11 mouse cellular contexts compared by ENCODE assay signal in genomic region chr9:103558741-103559140, GRCm38 (mm10).
DNase-seq lines count a peak whose midpoint lies in the region; ATAC-seq and TF ChIP-seq lines count a peak whose summit lies in the region.
"Had no signal": no experiment of that assay in that cellular context is flagged by ENCODE, and none has a peak within 500 bp of the region (broad histone marks: within the 10 kb centered on the region; RNA-seq: fewer than 3 reads in every experiment).

No protein-coding gene starts in this region.

- H3K4me1 ChIP-seq in cerebellum, adult 2 months (ENCODE audit: control insufficient read depth, insufficient read depth, low read length): peaks cover 29% of the 10 kb centered on the region
- H3K4me1 ChIP-seq in hindbrain, embryonic 13.5 days (replicated peaks): peaks cover 62% of the 10 kb centered on the region
- H3K4me1 ChIP-seq in hindbrain, embryonic 11.5 days (replicated peaks; ENCODE audit: control insufficient read depth, insufficient read depth, low read length): peaks cover 8% of the 10 kb centered on the region; the same call in 1 of the 2 replicates
- peaks cover 33% of the 10 kb centered on the region for H3K4me1 ChIP-seq in neural tube, embryonic 14.5 days (ENCODE audit: control insufficient read depth, insufficient read depth, low read length)

- peak in 1 of 2 experiments; percentile 63 for DNase-seq in cerebellum, adult 2 months
- no peak for DNase-seq in hindbrain, embryonic 11.5 days (ENCODE audit: low spot score)
- DNase-seq in right cerebral cortex, postnatal 10 days (ENCODE audit: low spot score in 2 of 2): peak; percentile 59 to 66
- DNase-seq in right cerebral cortex, postnatal 4 days: no peak
- DNase-seq in adrenal gland, adult 8-10 months: no peak
- DNase-seq: kidney, postnatal 25 days had no signal

- ATAC-seq in cerebellum, adult (ENCODE audit: insufficient number of reproducible peaks, low FRiP score, low TSS enrichment): no peak
- ATAC-seq in hindbrain, embryonic 13.5 days (ENCODE audit: low FRiP score): peak; percentile 64
- ATAC-seq in hindbrain, embryonic 11.5 days (ENCODE audit: low FRiP score): no peak
- peak; percentile 69 for ATAC-seq in neural tube, embryonic 14.5 days (ENCODE audit: low read depth)

- peak overlapping the region; percentile 88 for H3K27ac ChIP-seq in cerebellum, adult 2 months (ENCODE audit: insufficient read depth, low read length)
- peak overlapping the region; percentile 82 for H3K27ac ChIP-seq in hindbrain, embryonic 13.5 days
- no peak overlapping the region for H3K27ac ChIP-seq in hindbrain, embryonic 11.5 days (ENCODE audit: low read depth, low read length)
- peak overlapping the region; percentile 71 for H3K27ac ChIP-seq in neural tube, embryonic 14.5 days (ENCODE audit: low read depth, low read length)
- H3K27ac ChIP-seq: liver, embryonic 14.5 days; stomach, postnatal 0 days had no signal

- H3K4me2 ChIP-seq in hindbrain, embryonic 13.5 days: no peak overlapping the region
- no peak overlapping the region for H3K4me2 ChIP-seq in hindbrain, embryonic 11.5 days (replicated peaks; ENCODE audit: low read depth, low read length)
- H3K4me2 ChIP-seq in neural tube, embryonic 14.5 days (ENCODE audit: low read depth, low read length): no peak overlapping the region

- H3K27me3 ChIP-seq in cerebellum, adult 2 months (ENCODE audit: control insufficient read depth, insufficient read depth, low read length): no peaks in the 10 kb centered on the region
- H3K27me3 ChIP-seq in hindbrain, embryonic 13.5 days: peaks cover 33% of the 10 kb centered on the region
- H3K27me3 ChIP-seq in hindbrain, embryonic 11.5 days (ENCODE audit: control insufficient read depth, insufficient read depth, low read length): no peaks in the 10 kb centered on the region
- no peaks in the 10 kb centered on the region for H3K27me3 ChIP-seq in neural tube, embryonic 14.5 days (ENCODE audit: control insufficient read depth, insufficient read depth, low read length)

- TF ChIP-seq CTCF in cerebellum, adult 2 months (IDR thresholded peaks at IDR 0.05; ENCODE audit: borderline replicate concordance, insufficient read depth, low read depth, low read length): no peak

- TF ChIP-seq POLR2A in cerebellum, adult 2 months (IDR thresholded peaks at IDR 0.05; ENCODE audit: borderline replicate concordance, insufficient read depth, low read length): no peak

- H3K9me3 ChIP-seq in hindbrain, embryonic 13.5 days: no peaks in the 10 kb centered on the region
- no peaks in the 10 kb centered on the region for H3K9me3 ChIP-seq in hindbrain, embryonic 11.5 days (ENCODE audit: control insufficient read depth, low read length)
- H3K9me3 ChIP-seq in neural tube, embryonic 14.5 days (ENCODE audit: control insufficient read depth, low read length): no peaks in the 10 kb centered on the region

- no peak overlapping the region for H3K9ac ChIP-seq in hindbrain, embryonic 13.5 days
- no peak overlapping the region for H3K9ac ChIP-seq in hindbrain, embryonic 11.5 days (ENCODE audit: low read depth, low read length)
- no peak overlapping the region for H3K9ac ChIP-seq in neural tube, embryonic 14.5 days (replicated peaks; ENCODE audit: low read depth, low read length)
- H3K9ac ChIP-seq: liver, embryonic 14.5 days had no signal

- H3K4me3 ChIP-seq in cerebellum, adult 2 months (replicated peaks; ENCODE audit: insufficient read depth, low read depth, low read length): no peak overlapping the region
- H3K4me3 ChIP-seq in hindbrain, embryonic 13.5 days: no peak overlapping the region
- no peak overlapping the region for H3K4me3 ChIP-seq in hindbrain, embryonic 11.5 days (ENCODE audit: low read depth, low read length)
- H3K4me3 ChIP-seq in neural tube, embryonic 14.5 days (ENCODE audit: low read depth, low read length): no peak overlapping the region

- H3K36me3 ChIP-seq in hindbrain, embryonic 13.5 days: no peaks in the 10 kb centered on the region
- H3K36me3 ChIP-seq in hindbrain, embryonic 11.5 days (ENCODE audit: control insufficient read depth, insufficient read depth, low read length): no peaks in the 10 kb centered on the region
- H3K36me3 ChIP-seq in neural tube, embryonic 14.5 days (ENCODE audit: control insufficient read depth, insufficient read depth, low read length): no peaks in the 10 kb centered on the region

- 22% methylated on average over 6 of the region's 6 CpGs for WGBS in cerebellum, adult 2 months
- 50% methylated on average over 6 of the region's 6 CpGs for WGBS in hindbrain, embryonic 13.5 days
- 78% methylated on average over 6 of the region's 6 CpGs for WGBS in hindbrain, embryonic 11.5 days
- WGBS in neural tube, embryonic 14.5 days: 36% methylated on average over 6 of the region's 6 CpGs

Comparison
In these comparisons a context has a peak if more than half of its experiments do, and no peak if none do; other contexts are left out.
1. DNase-seq: peak in right cerebral cortex, postnatal 10 days (2 of 2); none in hindbrain, embryonic 11.5 days (single experiment), right cerebral cortex, postnatal 4 days (single experiment) and adrenal gland, adult 8-10 months (single experiment).
2. ATAC-seq: peak in hindbrain, embryonic 13.5 days (single experiment) and neural tube, embryonic 14.5 days (single experiment); none in cerebellum, adult (single experiment) and hindbrain, embryonic 11.5 days (single experiment).